Mouse (Mus musculus) gastrocnemius, postnatal 14 days (tissue): Measurements from ENCODE around the gene Wfdc3. TPM values are rescaled to one million over a fixed set of nuclear protein-coding genes. Genes with fewer than 3 reads are reported as not detected.

Source experiments
- DNase-seq: peaks from one replicate; pipeline ENCODE4 v3.0.0; 2021; ENCODE audit warnings: mixed read lengths
- intact Hi-C: fragments of 180-260 bp; cut with DNase I; formaldehyde crosslinking; loops from one replicate; pipeline ENCODE4 v1.15.1; 2025; ENCODE audit warnings: low total_unique reads
- total RNA-seq, 2 experiments: library from RNA; stranded (reverse); gene quantifications; 2 replicates each; pipeline ENCODE4 v1.2.3; 2021

The Wfdc3 gene
- total RNA-seq, 2 experiments from 2014 or later, result not detected

GRCm38 (mm10) chr2:164684807-164685206, 60.9 kb downstream of the Wfdc3 start, which contains the start of gene Wfdc13:
Gene Wfdc13 (plus strand): TSS chr2:164685107.
- intact Hi-C loops, result loop anchor here (5.0 kb wide), 1 partner anchor 37 kb away; no protein-coding TSS in a partner anchor
- no peak for DNase-seq

Other genes starting within 250 kb of the Wfdc3 start
- 10 to 100 TPM; 36.8 to 41.0 TPM for gene Pigt, start 248.4 kb downstream of the Wfdc3 start, total RNA-seq
- gene Wfdc2, start 183.5 kb downstream of the Wfdc3 start, total RNA-seq, result not detected
- gene Spint3, start 172.5 kb downstream of the Wfdc3 start, total RNA-seq, result not detected
- gene Wfdc6a, start 160.5 kb downstream of the Wfdc3 start, total RNA-seq, result not detected
- gene Eppin, start 152.3 kb downstream of the Wfdc3 start, total RNA-seq, result not detected
- not detected for gene Wfdc6b, start 132.4 kb downstream of the Wfdc3 start, total RNA-seq
- not detected for gene Wfdc8, start 132.3 kb downstream of the Wfdc3 start, total RNA-seq
- not detected for gene Wfdc16, start 107.1 kb downstream of the Wfdc3 start, total RNA-seq
- not detected for gene Wfdc10, start 89.9 kb downstream of the Wfdc3 start, total RNA-seq
- not detected for gene Wfdc9, start 89.3 kb downstream of the Wfdc3 start, total RNA-seq
- not detected for gene Wfdc11, start 71.8 kb downstream of the Wfdc3 start, total RNA-seq
- not detected for gene Wfdc13, start 60.8 kb downstream of the Wfdc3 start, total RNA-seq
- not detected for gene Spint4, start 47.4 kb downstream of the Wfdc3 start, total RNA-seq
- gene Spint5, start 30.6 kb downstream of the Wfdc3 start, total RNA-seq, result not detected
- gene Dnttip1, start 52 bp upstream of the Wfdc3 start, total RNA-seq, result 10 to 100 TPM; 23.4 to 26.6 TPM
- gene Ube2c, start 24.0 kb upstream of the Wfdc3 start, total RNA-seq, result 1 to 10 TPM; 6.9 to 8.1 TPM
- over 10,000 TPM; 14,912 to 15,737 TPM for gene Tnnc2, start 34.0 kb upstream of the Wfdc3 start, total RNA-seq
- gene Snx21, start 39.9 kb upstream of the Wfdc3 start, total RNA-seq, result 10 to 100 TPM; 18.0 to 18.7 TPM
- 1 to 10 TPM; 9.0 to 9.7 TPM for gene Acot8, start 59.0 kb upstream of the Wfdc3 start, total RNA-seq
- gene Zswim3, start 59.2 kb upstream of the Wfdc3 start, total RNA-seq, result 1 to 10 TPM; 1.1 to 1.2 TPM
- 1 to 10 TPM; 3.3 to 4.6 TPM for gene Zswim1, start 76.8 kb upstream of the Wfdc3 start, total RNA-seq
- under 1 TPM in 1 of 2 experiments, not detected in 1; 0.49 TPM for gene Spata25, start 82.6 kb upstream of the Wfdc3 start, total RNA-seq
- gene Ctsa, start 86.9 kb upstream of the Wfdc3 start, total RNA-seq, result 10 to 100 TPM; 51.4 to 55.2 TPM
- 10 to 100 TPM; 44.8 to 49.4 TPM for gene Neurl2, start 87.5 kb upstream of the Wfdc3 start, total RNA-seq
- gene Pltp, start 111.8 kb upstream of the Wfdc3 start, total RNA-seq, result 10 to 100 TPM; 19.9 to 22.8 TPM
- gene Pcif1, start 133.4 kb upstream of the Wfdc3 start, total RNA-seq, result 10 to 100 TPM; 22.2 to 26.6 TPM
- 1 to 10 TPM; 8.4 TPM for gene Zfp335, start 165.8 kb upstream of the Wfdc3 start, total RNA-seq
- 1 to 10 TPM in 1 of 2 experiments, under 1 TPM in 1; 0.95 to 1.2 TPM for gene Mmp9, start 194.8 kb upstream of the Wfdc3 start, total RNA-seq
- gene Slc12a5, start 214.9 kb upstream of the Wfdc3 start, total RNA-seq, result 1 to 10 TPM in 1 of 2 experiments, under 1 TPM in 1; 0.55 to 1.0 TPM